Mouse (Mus musculus): ENCODE measurements around the gene Slc5a10. TPM values are rescaled to one million over a fixed set of nuclear protein-coding genes. Genes with fewer than 3 reads are reported as not detected.
"Not testable (repeated sequence)": the region's sequence is repeated elsewhere in the genome, so short reads cannot be mapped to it uniquely, and the experiment has no call there.

Gene Slc5a10
- polyA plus RNA-seq, 1 experiment from 2014 or later, result 0.08 TPM

DNA sequence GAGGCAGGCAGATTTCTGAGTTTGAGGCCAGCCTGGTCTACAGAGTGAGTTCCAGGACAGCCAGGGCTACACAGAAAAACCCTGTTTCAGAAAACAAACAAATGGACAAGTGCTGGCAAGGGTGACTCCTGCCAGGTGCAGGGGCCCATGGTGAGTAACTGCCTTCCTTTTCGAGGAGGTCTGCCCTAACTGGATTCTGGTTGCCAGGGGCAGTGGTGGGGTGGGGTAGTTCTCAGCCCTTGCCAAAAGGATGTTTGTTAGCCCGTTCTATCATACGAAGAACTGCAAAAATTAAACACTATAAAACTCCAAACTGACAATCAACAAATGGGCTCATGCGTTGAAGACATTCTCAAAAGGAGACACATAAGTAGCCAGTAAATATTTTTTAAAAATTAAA lies 71.0 kb downstream of the Slc5a10 start:
- no peak overlapping the region for H3K4me3 ChIP-seq
- DNase-seq (ENCODE audit: low spot score), result no peak
- 92% methylated on average over 4 of the region's 4 CpGs for WGBS

DNA sequence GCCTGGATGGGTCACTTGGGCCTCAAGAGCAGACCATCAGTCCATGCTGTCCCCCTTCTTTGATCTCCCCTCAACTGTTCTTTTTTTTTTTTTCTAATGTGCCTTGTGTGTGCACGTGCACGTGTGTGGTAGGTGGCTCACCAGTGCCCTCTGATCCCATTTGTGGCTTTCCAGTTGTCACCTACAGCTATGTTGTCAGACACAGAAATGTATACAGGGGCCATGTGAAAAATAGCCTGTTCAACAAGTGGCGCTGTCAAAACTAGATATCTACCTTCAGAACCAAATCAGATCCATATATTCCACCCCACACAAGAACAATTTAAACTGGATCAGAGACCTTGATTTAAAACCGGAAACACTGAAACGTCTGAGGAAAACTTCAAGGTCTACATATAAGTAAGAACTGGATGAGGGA lies 71.5 kb downstream of the Slc5a10 start:
- Histone ChIP-seq H3K27me3 (ENCODE audit: low read depth, poor library complexity, severe bottlenecking) (no peaks in the 10 kb centered on the region), H3K36me3 (no peaks in the 10 kb centered on the region), H3K4me3 (no peak overlapping the region), H3K4me1 (no peaks in the 10 kb centered on the region), H3K27ac (no peak overlapping the region), H3K9me3 (replicated peaks) (no peaks in the 10 kb centered on the region)
- no peak for DNase-seq (ENCODE audit: low spot score)
- 92% methylated on average over 5 of the region's 5 CpGs for WGBS

More for the DNA sequence above, 71.0 kb downstream of the Slc5a10 start:
- no peaks in the 10 kb centered on the region for H3K36me3 ChIP-seq
- no peak overlapping the region for H3K27ac ChIP-seq
- H3K9me3 ChIP-seq (replicated peaks), result no peaks in the 10 kb centered on the region
- H3K27me3 ChIP-seq (ENCODE audit: low read depth, poor library complexity, severe bottlenecking), result no peaks in the 10 kb centered on the region
- H3K4me1 ChIP-seq, result no peaks in the 10 kb centered on the region

DNA sequence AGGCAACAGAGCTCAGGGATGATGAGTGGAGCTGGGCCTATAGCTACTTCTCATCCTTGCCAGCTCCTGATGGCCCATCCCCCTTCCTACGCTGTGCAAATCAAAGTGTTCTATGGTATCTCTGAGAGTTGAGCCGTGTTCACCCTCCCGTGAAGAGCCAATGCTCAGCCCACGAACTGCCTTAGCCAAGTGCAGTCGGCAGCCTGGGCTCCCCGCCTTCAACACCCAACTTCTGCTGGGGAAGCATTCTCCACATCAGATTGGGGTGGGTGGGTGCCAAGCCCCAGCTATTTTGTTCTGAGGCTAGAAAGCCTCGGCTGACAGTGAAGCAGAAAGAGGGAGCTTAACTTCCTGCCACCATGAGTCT lies 71.9 kb downstream of the Slc5a10 start:
- H3K4me1 ChIP-seq, result no peaks in the 10 kb centered on the region
- 86% methylated on average over 7 of the region's 7 CpGs for WGBS
- no peaks in the 10 kb centered on the region for H3K27me3 ChIP-seq (ENCODE audit: low read depth, poor library complexity, severe bottlenecking)
- H3K27ac ChIP-seq, result no peak overlapping the region
- no peaks in the 10 kb centered on the region for H3K9me3 ChIP-seq (replicated peaks)
- no peak overlapping the region for H3K4me3 ChIP-seq
- no peaks in the 10 kb centered on the region for H3K36me3 ChIP-seq
- no peak for DNase-seq (ENCODE audit: low spot score)

DNA sequence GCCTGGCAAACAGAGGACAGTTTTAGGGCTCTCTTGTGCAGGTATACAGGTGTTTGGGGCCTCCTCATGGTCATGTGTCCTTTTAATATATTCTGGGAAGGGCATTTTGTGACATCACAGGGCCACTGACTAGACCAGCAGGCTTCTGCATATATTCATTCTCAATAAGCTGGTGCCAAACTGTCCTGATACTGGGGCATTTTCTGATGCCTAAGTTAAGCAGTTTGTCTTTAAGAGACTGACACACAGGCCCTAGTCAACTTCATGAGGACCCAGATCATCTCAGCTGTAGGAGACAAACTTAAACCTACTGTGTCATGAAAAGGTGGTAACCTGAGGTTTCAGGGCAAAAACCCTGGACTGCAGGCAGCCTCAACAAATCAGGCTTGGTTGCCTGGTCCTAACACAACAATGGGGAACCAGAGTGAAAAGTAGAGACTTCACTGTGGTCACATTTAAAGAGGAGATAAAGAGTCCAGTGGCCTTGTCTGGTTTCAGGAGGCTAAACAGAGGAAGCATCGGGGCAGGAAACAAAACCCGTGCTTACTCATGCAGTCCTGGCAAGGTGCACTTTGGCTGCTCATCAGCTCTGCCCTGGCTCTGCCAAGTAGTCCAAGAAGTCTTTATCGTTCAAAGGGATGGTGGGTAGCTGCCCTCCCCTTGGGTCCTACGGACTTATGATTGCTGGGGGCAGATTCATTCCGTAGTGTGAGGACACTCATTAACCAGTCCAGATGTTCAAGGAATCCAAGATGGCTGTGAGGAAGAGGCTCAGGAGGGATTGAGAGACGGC lies 72.5 kb downstream of the Slc5a10 start:
- H3K27ac ChIP-seq, result no peak overlapping the region
- no peak overlapping the region for H3K4me3 ChIP-seq
- H3K36me3 ChIP-seq, result no peaks in the 10 kb centered on the region
- WGBS, result 86% methylated on average over 6 of the region's 6 CpGs
- DNase-seq (ENCODE audit: low spot score), result no peak
- H3K4me1 ChIP-seq, result no peaks in the 10 kb centered on the region
- H3K27me3 ChIP-seq (ENCODE audit: low read depth, poor library complexity, severe bottlenecking), result no peaks in the 10 kb centered on the region
- no peaks in the 10 kb centered on the region for H3K9me3 ChIP-seq (replicated peaks)

DNA sequence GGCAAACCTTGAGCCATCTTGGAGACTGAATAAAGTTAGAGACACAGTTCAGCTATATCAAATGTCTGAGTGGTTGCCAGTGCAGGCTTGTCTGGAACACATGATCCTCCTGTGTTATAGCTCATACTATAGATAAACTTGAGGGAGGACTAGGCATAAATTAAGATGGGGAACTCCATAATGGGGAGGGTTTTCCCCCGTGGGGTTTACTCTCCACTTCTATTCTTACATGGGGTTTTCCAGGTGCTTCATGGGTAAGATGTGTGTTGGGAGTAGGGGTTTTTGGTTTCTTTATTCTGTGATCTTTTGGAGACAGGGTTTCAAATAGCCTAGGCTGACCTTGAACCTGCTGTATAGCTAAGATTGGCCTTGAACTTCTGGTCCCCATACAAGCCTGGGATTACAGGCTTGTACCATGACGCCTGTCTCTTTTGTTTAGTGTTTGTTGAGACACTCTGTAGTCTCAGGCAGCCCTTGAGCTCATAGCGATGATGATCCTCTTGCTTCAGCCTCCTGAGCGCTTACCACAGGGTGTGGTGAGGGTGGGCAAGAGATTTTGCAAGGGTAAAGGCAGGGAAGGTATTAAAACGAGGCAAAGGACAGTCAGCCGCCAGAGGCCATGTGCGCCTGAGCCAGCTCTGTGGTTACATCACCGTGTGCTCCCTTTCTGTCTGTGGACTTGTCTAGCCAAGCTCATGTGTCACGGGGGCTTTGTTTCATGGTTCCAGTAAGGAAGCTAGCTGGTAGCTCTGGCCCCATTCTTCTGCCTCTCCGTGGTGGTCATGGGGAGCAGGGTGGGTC lies 73.3 kb downstream of the Slc5a10 start:
- no peak overlapping the region for H3K27ac ChIP-seq
- WGBS, result 78% methylated on average over 10 of the region's 10 CpGs

DNA sequence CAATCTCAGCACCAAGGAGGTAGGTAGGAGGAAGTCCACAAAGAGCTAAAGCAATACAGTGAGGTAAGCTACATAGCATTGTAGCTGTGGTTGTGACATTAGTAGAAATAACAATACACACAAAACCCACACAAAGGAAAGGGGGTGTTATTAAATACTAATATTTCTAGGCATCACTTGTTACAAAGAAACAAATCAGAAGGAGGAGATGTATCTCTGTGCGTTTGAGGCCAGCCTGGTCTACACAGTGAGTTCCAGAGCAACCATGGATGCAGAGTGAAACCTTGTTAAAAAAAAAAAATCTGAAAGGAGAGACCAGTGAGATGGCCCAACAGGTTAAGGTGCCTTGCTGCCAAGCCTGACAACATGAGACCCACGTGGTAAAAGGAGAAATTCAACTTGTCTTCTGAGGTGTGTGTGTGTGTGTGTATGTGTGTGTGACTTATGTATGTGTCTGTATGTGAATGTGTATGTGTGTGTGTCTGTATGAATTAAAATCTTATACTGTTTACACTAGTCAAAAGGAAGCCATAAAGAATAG lies 74.1 kb downstream of the Slc5a10 start:
- no peaks in the 10 kb centered on the region for H3K9me3 ChIP-seq (replicated peaks)

More for the DNA sequence above, 73.3 kb downstream of the Slc5a10 start:
- no peak for DNase-seq (ENCODE audit: low spot score)
- Histone ChIP-seq H3K36me3 (no peaks in the 10 kb centered on the region), H3K9me3 (replicated peaks) (no peaks in the 10 kb centered on the region), H3K4me3 (no peak overlapping the region), H3K27me3 (ENCODE audit: low read depth, poor library complexity, severe bottlenecking) (no peaks in the 10 kb centered on the region), H3K4me1 (no peaks in the 10 kb centered on the region)

DNA sequence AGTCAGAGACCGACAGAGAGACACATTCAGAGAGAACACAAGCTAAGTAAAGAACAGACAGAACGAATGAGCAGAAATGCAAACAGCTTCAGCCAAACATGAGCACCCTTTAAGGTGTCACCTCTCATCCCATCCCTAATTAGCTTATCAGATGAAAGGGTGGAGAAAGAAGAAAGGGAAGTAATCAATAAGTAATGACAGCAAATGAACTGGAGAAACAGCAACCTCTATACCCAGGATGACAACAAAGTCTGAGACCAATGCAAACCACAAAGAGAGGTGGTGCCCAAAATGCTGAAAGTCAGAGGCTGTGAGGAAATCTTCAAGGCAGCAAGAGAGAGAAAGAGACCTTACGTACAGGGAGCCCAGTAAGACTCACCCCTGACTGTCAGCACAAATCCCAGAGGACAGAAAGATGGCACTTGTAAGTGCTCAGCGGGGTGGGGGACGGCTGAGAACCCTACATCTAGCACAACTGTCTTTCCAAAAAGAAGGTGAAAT lies 75.2 kb downstream of the Slc5a10 start:
- Histone ChIP-seq H3K4me3 (no peak overlapping the region), H3K27me3 (ENCODE audit: low read depth, poor library complexity, severe bottlenecking) (no peaks in the 10 kb centered on the region), H3K27ac (no peak overlapping the region), H3K36me3 (no peaks in the 10 kb centered on the region), H3K4me1 (no peaks in the 10 kb centered on the region), H3K9me3 (replicated peaks) (no peaks in the 10 kb centered on the region)
- WGBS, result 65% methylated on average over 5 of the region's 5 CpGs
- DNase-seq (ENCODE audit: low spot score), result no peak

More for the DNA sequence above, 74.1 kb downstream of the Slc5a10 start:
- Histone ChIP-seq H3K36me3 (no peaks in the 10 kb centered on the region), H3K4me3 (no peak overlapping the region), H3K27me3 (ENCODE audit: low read depth, poor library complexity, severe bottlenecking) (no peaks in the 10 kb centered on the region), H3K4me1 (no peaks in the 10 kb centered on the region), H3K27ac (no peak overlapping the region)
- DNase-seq (ENCODE audit: low spot score), result no peak
- 68% methylated on average over 2 of the region's 2 CpGs for WGBS

DNA sequence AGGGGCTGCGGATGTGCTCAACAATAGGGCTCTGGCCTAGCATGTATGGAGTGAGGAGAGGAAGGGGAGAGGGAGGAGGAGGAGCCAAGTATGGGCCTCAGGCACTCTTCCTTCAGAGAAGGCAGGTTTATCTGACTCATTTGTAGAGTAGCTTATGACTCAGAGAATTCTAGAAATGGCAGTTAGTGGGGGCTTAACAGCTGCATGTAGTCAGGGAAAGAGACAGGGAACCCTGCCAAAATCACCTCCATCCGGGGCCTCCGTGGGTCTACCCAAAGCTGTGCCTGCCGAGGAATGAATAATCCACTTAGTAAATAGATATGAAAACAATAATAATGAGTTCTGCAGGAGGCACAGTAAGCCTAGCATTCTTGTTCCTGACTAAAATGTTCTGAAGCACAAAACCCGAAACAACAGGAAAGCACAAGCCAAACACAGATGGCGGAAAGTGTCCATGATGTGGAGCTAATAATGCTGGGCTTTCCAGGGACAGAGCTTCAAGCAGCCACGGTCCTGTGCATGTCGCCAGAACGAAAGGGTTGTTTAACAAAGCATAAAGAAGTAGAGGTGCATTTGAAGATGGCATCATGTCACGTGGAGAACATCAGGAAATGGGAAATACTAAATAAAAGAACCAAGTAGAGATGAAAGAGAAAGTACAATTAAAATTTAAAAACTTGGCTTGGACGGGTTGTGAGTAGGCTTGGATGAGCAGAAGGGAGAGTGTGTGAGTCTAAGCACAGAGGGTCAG lies 75.9 kb downstream of the Slc5a10 start:
- H3K4me1 ChIP-seq, result no peaks in the 10 kb centered on the region
- no peak overlapping the region for H3K4me3 ChIP-seq
- H3K27ac ChIP-seq, result no peak overlapping the region
- H3K36me3 ChIP-seq, result no peaks in the 10 kb centered on the region
- no peaks in the 10 kb centered on the region for H3K9me3 ChIP-seq (replicated peaks)
- no peaks in the 10 kb centered on the region for H3K27me3 ChIP-seq (ENCODE audit: low read depth, poor library complexity, severe bottlenecking)
- DNase-seq (ENCODE audit: low spot score), result no peak
- WGBS, result 76% methylated on average over 11 of the region's 11 CpGs

DNA sequence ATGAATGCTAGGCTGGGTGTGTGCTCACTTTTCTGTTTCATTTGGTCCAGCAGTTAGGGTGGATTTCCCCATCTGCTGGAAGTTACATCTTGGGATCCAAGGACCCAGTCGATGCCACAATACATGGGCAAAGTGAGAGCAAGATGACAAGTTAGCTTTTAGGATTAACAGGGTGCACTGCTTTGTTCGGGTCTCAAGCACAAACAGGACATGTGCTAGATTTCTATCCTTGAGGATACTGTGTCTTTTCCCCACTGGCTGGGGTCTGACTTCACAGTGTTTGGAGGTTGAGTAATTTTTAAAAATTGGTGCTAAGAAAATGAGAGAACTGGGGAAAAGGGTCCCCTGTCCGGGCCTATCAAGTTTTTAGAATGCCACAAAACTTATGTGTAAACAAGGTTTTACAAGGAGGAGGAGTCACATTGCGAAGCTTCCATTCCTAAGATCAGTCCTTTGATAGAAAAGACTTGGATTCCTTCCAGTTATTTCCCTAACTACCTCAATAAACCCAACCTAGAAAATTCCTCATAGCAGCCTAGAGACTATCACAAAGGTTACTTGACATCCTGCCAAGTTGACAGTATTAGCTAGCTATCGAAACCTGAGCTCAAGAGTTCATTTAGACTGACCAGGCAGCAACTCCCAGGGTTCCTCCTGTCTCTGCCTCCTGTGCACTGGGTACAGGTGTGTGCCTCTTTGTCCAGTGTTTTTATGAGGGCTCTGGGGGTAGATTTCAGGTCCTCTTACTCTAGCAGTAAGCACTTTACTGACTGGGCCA lies 77.3 kb downstream of the Slc5a10 start:
- Histone ChIP-seq H3K4me3 (no peak overlapping the region), H3K4me1 (no peaks in the 10 kb centered on the region), H3K36me3 (no peaks in the 10 kb centered on the region), H3K27ac (no peak overlapping the region), H3K27me3 (ENCODE audit: low read depth, poor library complexity, severe bottlenecking) (no peaks in the 10 kb centered on the region), H3K9me3 (replicated peaks) (no peaks in the 10 kb centered on the region)
- no peak for DNase-seq (ENCODE audit: low spot score)
- 83% methylated on average over 5 of the region's 5 CpGs for WGBS

DNA sequence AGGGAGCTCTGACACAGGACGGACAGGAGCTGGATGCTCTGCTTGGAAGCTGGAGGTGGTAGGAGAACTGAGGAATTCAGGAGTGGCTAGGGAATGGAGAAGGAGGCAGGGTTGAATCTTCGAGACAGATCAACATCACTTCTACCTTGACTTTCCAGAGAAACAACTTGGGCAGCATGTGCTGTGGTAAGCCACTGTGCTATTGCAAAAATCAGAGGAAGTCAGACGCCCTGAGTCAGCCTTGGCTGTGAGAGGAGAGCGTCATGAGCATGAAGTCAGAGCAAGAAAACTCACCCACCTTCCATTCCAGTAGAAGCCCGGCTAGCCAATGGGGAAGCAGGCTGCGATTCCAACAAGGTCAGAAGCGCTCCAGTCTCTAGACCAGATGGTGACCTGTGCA lies 78.5 kb downstream of the Slc5a10 start:
- no peaks in the 10 kb centered on the region for H3K36me3 ChIP-seq
- H3K27ac ChIP-seq, result no peak overlapping the region
- no peaks in the 10 kb centered on the region for H3K27me3 ChIP-seq (ENCODE audit: low read depth, poor library complexity, severe bottlenecking)
- H3K9me3 ChIP-seq (replicated peaks), result no peaks in the 10 kb centered on the region
- H3K4me1 ChIP-seq, result no peaks in the 10 kb centered on the region
- no peak overlapping the region for H3K4me3 ChIP-seq
- whole genome bisulfite sequencing, result 83% methylated on average over 7 of the region's 7 CpGs
- no peak for DNase-seq (ENCODE audit: low spot score)

DNA sequence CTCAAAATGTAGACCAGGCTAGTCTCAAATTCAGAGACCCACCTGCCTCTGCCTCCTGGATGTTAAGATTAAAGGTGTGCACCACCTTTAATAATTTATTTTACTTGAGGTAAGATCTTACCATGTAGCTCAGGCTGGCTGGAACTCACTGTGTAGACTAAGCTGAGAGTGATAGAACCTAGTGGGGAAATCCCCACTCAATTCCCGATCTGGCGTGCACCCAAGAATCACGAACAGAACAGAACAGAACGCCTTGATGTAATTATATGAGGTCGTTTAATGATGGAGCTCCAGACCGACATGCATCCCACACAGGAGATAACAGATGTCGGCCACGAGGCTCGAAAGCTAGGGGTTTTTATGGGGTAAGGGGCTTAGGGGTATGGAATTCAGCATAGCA lies 80.0 kb downstream of the Slc5a10 start:
- not testable (repeated sequence) for H3K36me3 ChIP-seq; DNase-seq (ENCODE audit: low spot score); H3K4me1 ChIP-seq; H3K27me3 ChIP-seq (ENCODE audit: low read depth, poor library complexity, severe bottlenecking); H3K27ac ChIP-seq; H3K4me3 ChIP-seq; H3K9me3 ChIP-seq (replicated peaks)
- 83% methylated on average over 9 of the region's 9 CpGs for WGBS

DNA sequence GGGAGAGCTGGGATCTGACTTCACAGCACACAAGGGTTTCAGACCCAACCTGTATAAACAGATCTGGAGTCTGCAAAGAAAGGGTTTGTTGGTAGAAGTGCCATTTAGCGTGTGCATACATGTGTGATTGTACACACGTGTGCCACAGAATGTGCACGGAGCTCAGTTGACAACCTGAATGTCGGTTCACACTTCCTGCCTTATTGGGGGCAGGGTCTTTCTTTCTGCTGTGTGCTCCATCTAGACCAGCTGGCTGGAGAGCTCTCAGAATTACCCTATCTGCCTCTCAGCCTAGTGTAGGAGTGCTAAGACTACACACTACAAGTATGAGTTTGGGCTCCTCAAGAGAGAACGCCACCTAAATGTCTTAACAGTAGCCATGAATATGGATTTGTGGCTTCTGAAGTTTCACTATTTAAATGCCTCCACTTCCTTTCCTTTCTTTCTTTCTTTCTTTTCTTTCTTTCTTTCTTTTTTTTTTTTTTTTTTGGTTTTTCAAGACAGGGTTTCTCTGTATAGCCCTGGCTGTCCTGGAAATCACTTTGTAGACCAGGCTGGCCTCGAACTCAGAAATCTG lies 80.9 kb downstream of the Slc5a10 start:
- no peaks in the 10 kb centered on the region for H3K4me1 ChIP-seq

More for the DNA sequence above, 80.9 kb downstream of the Slc5a10 start:
- 0 out of 2 replicates have a peak, but pooled peaks cover 5% of the 10 kb centered on the region for H3K27me3 ChIP-seq (ENCODE audit: low read depth, poor library complexity, severe bottlenecking)
- 91% methylated on average over 6 of the region's 6 CpGs for WGBS
- H3K27ac ChIP-seq, result no peak overlapping the region
- no peaks in the 10 kb centered on the region for H3K9me3 ChIP-seq (replicated peaks)
- H3K36me3 ChIP-seq, result no peaks in the 10 kb centered on the region
- no peak overlapping the region for H3K4me3 ChIP-seq
- no peak for DNase-seq (ENCODE audit: low spot score)
